Mouse (Mus musculus): ENCODE data around the gene Vsig10l. TPM values are rescaled to one million over a fixed set of nuclear protein-coding genes. Genes with fewer than 3 reads are reported as not detected.

Gene Vsig10l
- polyA plus RNA-seq, 1 experiment = 9.4 TPM

- H3K9me3 ChIP-seq = no peaks in the 10 kb centered on the region
- no peak overlapping the region for H3K4me3 ChIP-seq (replicated peaks)
- H3K36me3 ChIP-seq (replicated peaks; ENCODE audit: low read length) = no peaks in the 10 kb centered on the region
- H3K27me3 ChIP-seq (replicated peaks) = peaks cover 48% of the 10 kb centered on the region
- TF ChIP-seq GATA1 (IDR thresholded peaks at IDR 0.05; ENCODE audit: borderline replicate concordance, low read length) = no peak
- TF ChIP-seq FLI1 (IDR thresholded peaks at IDR 0.05; ENCODE audit: low read length) = no peak
- H3K4me1 ChIP-seq = peaks cover 9% of the 10 kb centered on the region; the same call in 1 of the 2 replicates
Measured at GRCm38 (mm10) chr7:43481191-43481590, 18.2 kb downstream of the Vsig10l start.

- no peak overlapping the region for H3K4me3 ChIP-seq (replicated peaks)
- peaks cover 41% of the 10 kb centered on the region for H3K27me3 ChIP-seq (replicated peaks)
- H3K36me3 ChIP-seq (replicated peaks; ENCODE audit: low read length) = no peaks in the 10 kb centered on the region
- H3K9me3 ChIP-seq = no peaks in the 10 kb centered on the region
- H3K4me1 ChIP-seq = peaks cover 4% of the 10 kb centered on the region; the same call in 1 of the 2 replicates
- no peak for TF ChIP-seq GATA1 (IDR thresholded peaks at IDR 0.05; ENCODE audit: borderline replicate concordance, low read length)
- TF ChIP-seq FLI1 (IDR thresholded peaks at IDR 0.05; ENCODE audit: low read length) = no peak
Measured at GRCm38 (mm10) chr7:43482090-43482716, 19.3 kb downstream of the Vsig10l start.

- no peaks in the 10 kb centered on the region for H3K36me3 ChIP-seq (replicated peaks; ENCODE audit: low read length)
- TF ChIP-seq FLI1 (IDR thresholded peaks at IDR 0.05; ENCODE audit: low read length) = no peak
- TF ChIP-seq GATA1 (IDR thresholded peaks at IDR 0.05; ENCODE audit: borderline replicate concordance, low read length) = no peak
- peaks cover 40% of the 10 kb centered on the region for H3K27me3 ChIP-seq (replicated peaks)
- H3K4me3 ChIP-seq (replicated peaks) = no peak overlapping the region
- H3K9me3 ChIP-seq = no peaks in the 10 kb centered on the region
- peaks cover 4% of the 10 kb centered on the region; the same call in 1 of the 2 replicates for H3K4me1 ChIP-seq
Measured at GRCm38 (mm10) chr7:43483236-43483635, 20.3 kb downstream of the Vsig10l start.

GRCm38 (mm10) chr7:43488646-43489045 lies 25.7 kb downstream of the Vsig10l start:
- Histone ChIP-seq H3K4me1 (no peaks in the 10 kb centered on the region), H3K4me3 (replicated peaks) (no peak overlapping the region), H3K27me3 (replicated peaks) (peaks cover 62% of the 10 kb centered on the region), H3K36me3 (replicated peaks; ENCODE audit: low read length) (no peaks in the 10 kb centered on the region), H3K9me3 (peaks cover 4% of the 10 kb centered on the region; the same call in 1 of the 2 replicates)
- TF ChIP-seq GATA1 (IDR thresholded peaks at IDR 0.05; ENCODE audit: borderline replicate concordance, low read length) = no peak
- TF ChIP-seq FLI1 (IDR thresholded peaks at IDR 0.05; ENCODE audit: low read length) = no peak

- TF ChIP-seq FLI1 (IDR thresholded peaks at IDR 0.05; ENCODE audit: low read length) = no peak
- no peak for TF ChIP-seq GATA1 (IDR thresholded peaks at IDR 0.05; ENCODE audit: borderline replicate concordance, low read length)
Measured at GRCm38 (mm10) chr7:43489631-43490125, 26.7 kb downstream of the Vsig10l start, which contains the start of gene Iglon5. Gene Iglon5, minus strand, starts transcription at chr7:43490075.

GRCm38 (mm10) chr7:43490182-43490584 lies 27.2 kb downstream of the Vsig10l start:
- H3K4me1 ChIP-seq = peaks cover 1% of the 10 kb centered on the region; the same call in 1 of the 2 replicates
- no peaks in the 10 kb centered on the region for H3K36me3 ChIP-seq (replicated peaks; ENCODE audit: low read length)
- TF ChIP-seq GATA1 (IDR thresholded peaks at IDR 0.05; ENCODE audit: borderline replicate concordance, low read length) = no peak
- TF ChIP-seq FLI1 (IDR thresholded peaks at IDR 0.05; ENCODE audit: low read length) = no peak
- no peak overlapping the region for H3K4me3 ChIP-seq (replicated peaks)
- H3K27me3 ChIP-seq (replicated peaks) = peaks cover 69% of the 10 kb centered on the region
- H3K9me3 ChIP-seq = peaks cover 4% of the 10 kb centered on the region; the same call in 1 of the 2 replicates

More at GRCm38 (mm10) chr7:43489631-43490125, 26.7 kb downstream of the Vsig10l start, which contains the start of gene Iglon5:
- Histone ChIP-seq H3K9me3 (peaks cover 4% of the 10 kb centered on the region; the same call in 1 of the 2 replicates), H3K4me3 (replicated peaks) (no peak within 1 kb of the TSS), H3K4me1 (no peaks in the 10 kb centered on the region), H3K27me3 (replicated peaks) (peaks cover 64% of the 10 kb centered on the region), H3K36me3 (replicated peaks; ENCODE audit: low read length) (no peaks in the 10 kb centered on the region)

GRCm38 (mm10) chr7:43490861-43491260 lies 27.9 kb downstream of the Vsig10l start:
- Histone ChIP-seq H3K9me3 (peaks cover 4% of the 10 kb centered on the region; the same call in 1 of the 2 replicates), H3K27me3 (replicated peaks) (peaks cover 76% of the 10 kb centered on the region)

GRCm38 (mm10) chr7:43495343-43496021 lies 32.5 kb downstream of the Vsig10l start:
- no peak overlapping the region for H3K4me3 ChIP-seq (replicated peaks)
- peaks cover 22% of the 10 kb centered on the region for H3K9me3 ChIP-seq
- TF ChIP-seq GATA1 (IDR thresholded peaks at IDR 0.05; ENCODE audit: borderline replicate concordance, low read length) (no peak), FLI1 (IDR thresholded peaks at IDR 0.05; ENCODE audit: low read length) (no peak)
- peaks cover 7% of the 10 kb centered on the region; the same call in 1 of the 2 replicates for H3K4me1 ChIP-seq
- H3K36me3 ChIP-seq (replicated peaks; ENCODE audit: low read length) = no peaks in the 10 kb centered on the region
- peaks cover 47% of the 10 kb centered on the region for H3K27me3 ChIP-seq (replicated peaks)

More at GRCm38 (mm10) chr7:43490861-43491260, 27.9 kb downstream of the Vsig10l start:
- Histone ChIP-seq H3K4me3 (replicated peaks) (no peak overlapping the region), H3K4me1 (peaks cover 7% of the 10 kb centered on the region; the same call in 1 of the 2 replicates), H3K36me3 (replicated peaks; ENCODE audit: low read length) (no peaks in the 10 kb centered on the region)
- no peak for TF ChIP-seq GATA1 (IDR thresholded peaks at IDR 0.05; ENCODE audit: borderline replicate concordance, low read length)
- no peak for TF ChIP-seq FLI1 (IDR thresholded peaks at IDR 0.05; ENCODE audit: low read length)

GRCm38 (mm10) chr7:43511707-43512478 lies 48.9 kb downstream of the Vsig10l start:
- TF ChIP-seq FLI1 (IDR thresholded peaks at IDR 0.05; ENCODE audit: low read length) (no peak), GATA1 (IDR thresholded peaks at IDR 0.05; ENCODE audit: borderline replicate concordance, low read length) (no peak)
- no peaks in the 10 kb centered on the region for H3K36me3 ChIP-seq (replicated peaks; ENCODE audit: low read length)
- no peak overlapping the region for H3K4me3 ChIP-seq (replicated peaks)
- no peaks in the 10 kb centered on the region for H3K9me3 ChIP-seq
- H3K27me3 ChIP-seq (replicated peaks) = peaks cover 4% of the 10 kb centered on the region
- peaks cover 6% of the 10 kb centered on the region for H3K4me1 ChIP-seq

All from megakaryocyte, embryonic 14.5 days (primary cell).